Mouse (Mus musculus) stomach, postnatal 0 days (tissue): ENCODE measurements at regions not wholly inside any gene's neighbourhood (a gene's known extent, or its start where the extent isn't known, plus 50 kb on each side); places are given as distances from the start of the nearest gene placed in this dataset.
A peak's percentile ranks its signal among the peaks of the same experiment; 100 is the strongest.

ENCODE experiments used
- ATAC-seq: fragments of 200-750 bp; cut with Nextera tagmentation; 2 replicates; pipeline ENCODE4 v1.8.0; 2017; ENCODE audit not compliant: low FRiP score, low TSS enrichment
- DNase-seq: peaks from one replicate; pipeline ENCODE4 v3.0.0-alpha.2; 2016; ENCODE audit warnings: low spot score
- H3K27ac ChIP-seq: fragments of 300-500 bp; sonication (generic); replicated peaks from 2 replicates; pipeline ENCODE4 v1.5.1; 2014; ENCODE audit warnings: mild to moderate bottlenecking, control low read depth
- H3K27me3 ChIP-seq: fragments of 300-500 bp; sonication (generic); 2 replicates; pipeline ENCODE4 v1.6.1; 2014; ENCODE audit warnings: low read length; ENCODE audit not compliant: control insufficient read depth, insufficient read depth
- H3K36me3 ChIP-seq: fragments of 300-500 bp; sonication (generic); 2 replicates; pipeline ENCODE4 v1.6.1; 2014; ENCODE audit warnings: low read length, mixed read lengths; ENCODE audit not compliant: control insufficient read depth, insufficient read depth
- H3K4me1 ChIP-seq: fragments of 300-500 bp; sonication (generic); replicated peaks from 2 replicates; pipeline ENCODE4 v1.6.1; 2014; ENCODE audit warnings: antibody characterized with exemption; ENCODE audit not compliant: control insufficient read depth, insufficient read depth
- H3K4me2 ChIP-seq: fragments of 300-500 bp; sonication (generic); replicated peaks from 2 replicates; pipeline ENCODE4 v1.6.1; 2014; ENCODE audit warnings: low read depth, mild to moderate bottlenecking, control low read depth, moderate library complexity
- H3K4me3 ChIP-seq: fragments of 300-500 bp; sonication (generic); 2 replicates; pipeline ENCODE4 v1.5.1; 2014; ENCODE audit warnings: low read depth, low read length, control low read depth
- H3K9ac ChIP-seq: fragments of 300-500 bp; sonication (generic); 2 replicates; pipeline ENCODE4 v1.6.1; 2014; ENCODE audit warnings: mild to moderate bottlenecking, low read length, control low read depth, mixed read lengths
- H3K9me3 ChIP-seq: fragments of 300-500 bp; sonication (generic); 2 replicates; pipeline ENCODE4 v1.6.1; 2016; ENCODE audit warnings: low read length; ENCODE audit not compliant: control insufficient read depth
- CTCF ChIP-seq: IDR thresholded peaks from 2 replicates; pipeline ENCODE4 v1.5.1; 2016; ENCODE audit warnings: antibody characterized with exemption, low read depth, mild to moderate bottlenecking, moderate library complexity
- EP300 ChIP-seq: optimal IDR thresholded peaks from 2 replicates; pipeline ENCODE3; 2016; ENCODE audit warnings: antibody characterized with exemption
- whole genome bisulfite sequencing: fragments of 180-500 bp; shearing (Covaris S2); extraction: QIAGEN DNeasy Blood & Tissue Kit; methylation state at CpG from one replicate; pipeline ENCODE4 v1.1.7; 2014; 5-methylcytosine and 5-hydroxymethylcytosine counted together

DNA sequence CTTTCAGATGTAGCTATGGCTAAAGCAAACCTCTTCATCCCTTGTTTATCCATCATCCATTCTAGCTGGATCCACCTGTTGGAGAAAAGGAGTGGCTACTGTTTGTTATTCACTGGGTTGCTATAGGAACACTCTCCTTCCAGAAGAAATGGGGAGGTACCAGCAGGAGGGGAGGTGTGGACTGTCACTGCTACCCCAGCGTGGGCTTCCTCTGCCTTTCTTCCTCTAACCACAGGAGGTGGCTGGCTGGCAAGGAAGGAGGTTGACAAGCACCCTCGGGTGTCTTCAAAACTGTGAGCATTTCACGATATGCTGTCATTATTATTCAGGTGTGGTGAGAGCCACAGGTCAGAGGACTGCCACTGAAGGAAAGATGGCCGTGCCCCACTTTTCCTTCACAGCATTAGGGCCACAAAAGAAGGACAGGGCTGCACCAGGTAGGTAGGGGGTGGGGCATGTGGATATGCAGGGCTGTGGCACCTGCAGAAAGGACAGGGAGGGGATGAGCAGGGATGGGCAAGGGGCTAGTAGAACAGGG lies 122.2 kb downstream of the Plxna1 start:
- no peaks in the 10 kb centered on the region for H3K9me3 ChIP-seq
- H3K27me3 ChIP-seq, result no peaks in the 10 kb centered on the region
- H3K36me3 ChIP-seq, result no peaks in the 10 kb centered on the region
- DNase-seq (no peak), ATAC-seq (no peak)
- no peak overlapping the region for H3K27ac ChIP-seq
- no peak overlapping the region for H3K4me2 ChIP-seq
- no peaks in the 10 kb centered on the region for H3K4me1 ChIP-seq
- H3K4me3 ChIP-seq, result no peak overlapping the region
- no peak overlapping the region for H3K9ac ChIP-seq
- no peak for TF ChIP-seq EP300
- no peak for TF ChIP-seq CTCF
- 16% methylated on average over 4 of the region's 4 CpGs for WGBS

- H3K4me2 ChIP-seq, result no peak overlapping the region
- no peak for TF ChIP-seq EP300
- TF ChIP-seq CTCF, result no peak
- H3K27ac ChIP-seq, result no peak overlapping the region
- no peak overlapping the region for H3K9ac ChIP-seq
- no peaks in the 10 kb centered on the region for H3K36me3 ChIP-seq
- no peak for ATAC-seq
- no peak overlapping the region for H3K4me3 ChIP-seq
- H3K27me3 ChIP-seq, result no peaks in the 10 kb centered on the region
- H3K4me1 ChIP-seq, result no peaks in the 10 kb centered on the region
- H3K9me3 ChIP-seq, result no peaks in the 10 kb centered on the region
- 31% methylated on average over 18 of the region's 18 CpGs for WGBS
- DNase-seq, result peak; percentile 38
Observed at GRCm38 (mm10) chr6:89242371-89243288, 119.8 kb downstream of the Plxna1 start.

DNA sequence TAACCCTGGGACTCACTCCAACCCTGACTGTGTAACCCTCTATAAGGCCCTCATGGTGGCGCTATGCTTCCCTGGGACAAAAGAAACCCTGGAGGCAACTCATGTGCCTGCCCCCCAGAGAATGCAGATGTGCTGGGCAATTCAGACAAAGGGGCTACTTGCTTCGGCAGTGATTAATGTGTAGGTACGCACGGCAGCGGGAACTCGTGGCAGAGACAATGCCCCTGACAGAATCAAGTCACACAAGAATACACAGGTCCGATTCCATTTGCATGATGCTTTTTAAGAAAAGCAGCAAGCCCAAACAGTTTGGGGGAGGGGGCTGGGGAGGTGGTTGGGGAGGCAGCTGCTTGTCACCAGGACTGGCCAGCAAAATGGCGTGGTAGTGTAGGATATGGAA lies 116.9 kb downstream of the Plxna1 start:
- 52% methylated on average over 8 of the region's 8 CpGs for WGBS
- ATAC-seq (no peak), DNase-seq (no peak)
- H3K27ac ChIP-seq, result no peak overlapping the region
- H3K9me3 ChIP-seq, result no peaks in the 10 kb centered on the region
- H3K4me3 ChIP-seq, result no peak overlapping the region
- no peaks in the 10 kb centered on the region for H3K27me3 ChIP-seq
- H3K9ac ChIP-seq, result no peak overlapping the region
- TF ChIP-seq CTCF (no peak), EP300 (no peak)
- H3K4me1 ChIP-seq, result no peaks in the 10 kb centered on the region
- H3K4me2 ChIP-seq, result no peak overlapping the region
- H3K36me3 ChIP-seq, result no peaks in the 10 kb centered on the region

DNA sequence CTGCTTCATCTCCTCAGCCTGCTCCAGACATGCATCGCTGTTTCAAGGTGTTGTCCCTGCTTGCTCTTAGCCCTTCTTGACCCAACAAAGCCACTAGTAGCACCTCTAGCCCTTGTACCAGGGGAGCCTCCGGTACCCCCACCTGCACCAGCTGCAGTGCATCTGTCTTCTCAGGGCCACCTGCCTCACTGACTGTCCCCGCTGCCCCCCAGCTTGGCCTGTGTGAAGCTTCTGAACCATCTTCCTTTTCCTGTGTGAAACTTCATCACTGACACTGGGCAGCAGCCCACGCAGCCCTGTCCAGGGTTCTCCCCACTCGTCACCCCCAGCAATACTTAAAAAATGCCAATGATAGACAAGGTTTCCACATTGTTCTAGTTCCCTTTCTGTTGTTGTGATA lies 116.2 kb downstream of the Plxna1 start:
- Histone ChIP-seq H3K4me1 (no peaks in the 10 kb centered on the region), H3K9me3 (no peaks in the 10 kb centered on the region), H3K36me3 (no peaks in the 10 kb centered on the region), H3K9ac (no peak overlapping the region), H3K27me3 (no peaks in the 10 kb centered on the region), H3K4me2 (no peak overlapping the region), H3K27ac (no peak overlapping the region), H3K4me3 (no peak overlapping the region)
- no peak for DNase-seq
- WGBS, result 77% methylated on average over 5 of the region's 5 CpGs
- ATAC-seq, result no peak
- TF ChIP-seq CTCF (no peak), EP300 (no peak)

- no peak overlapping the region for H3K4me2 ChIP-seq
- no peak overlapping the region for H3K4me3 ChIP-seq
- H3K27me3 ChIP-seq, result no peaks in the 10 kb centered on the region
- H3K9me3 ChIP-seq, result no peaks in the 10 kb centered on the region
- TF ChIP-seq EP300 (no peak), CTCF (no peak)
- no peak overlapping the region for H3K27ac ChIP-seq
- no peak for DNase-seq
- no peaks in the 10 kb centered on the region for H3K4me1 ChIP-seq
- 87% methylated on average over 9 of the region's 9 CpGs for WGBS
- ATAC-seq, result no peak
- H3K36me3 ChIP-seq, result no peaks in the 10 kb centered on the region
- H3K9ac ChIP-seq, result no peak overlapping the region
Observed at GRCm38 (mm10) chr6:89248574-89248973, 113.8 kb downstream of the Plxna1 start.

GRCm38 (mm10) chr6:89249303-89249702 lies 113.1 kb downstream of the Plxna1 start:
- H3K4me2 ChIP-seq, result no peak overlapping the region
- WGBS, result 78% methylated on average over 8 of the region's 8 CpGs
- H3K9me3 ChIP-seq, result no peaks in the 10 kb centered on the region
- H3K4me1 ChIP-seq, result no peaks in the 10 kb centered on the region
- no peak overlapping the region for H3K4me3 ChIP-seq
- no peaks in the 10 kb centered on the region for H3K27me3 ChIP-seq
- DNase-seq, result no peak
- TF ChIP-seq CTCF (no peak), EP300 (no peak)
- no peak overlapping the region for H3K9ac ChIP-seq
- ATAC-seq, result no peak
- H3K27ac ChIP-seq, result no peak overlapping the region
- H3K36me3 ChIP-seq, result no peaks in the 10 kb centered on the region
